Mouse (Mus musculus) midbrain, embryonic 16.5 days (tissue): ENCODE measurements at regions not wholly inside any gene's neighbourhood (a gene's known extent, or its start where the extent isn't known, plus 50 kb on each side); places are given as distances from the start of the nearest gene placed in this dataset.

Experiments
- ATAC-seq: fragments of 200-750 bp; cut with Nextera tagmentation; 2 replicates; pipeline ENCODE4 v1.8.0; 2017; ENCODE audit warnings: moderate TSS enrichment
- H3K27ac ChIP-seq: fragments of 300-500 bp; sonication (generic); 2 replicates; pipeline ENCODE4 v1.5.1; 2014; ENCODE audit warnings: mild to moderate bottlenecking, low read length, mixed read lengths
- H3K27me3 ChIP-seq: fragments of 300-500 bp; sonication (generic); 2 replicates; pipeline ENCODE4 v1.6.1; 2014; ENCODE audit warnings: low read depth, low read length, mixed read lengths; ENCODE audit not compliant: control insufficient read depth, insufficient read depth
- H3K36me3 ChIP-seq: fragments of 300-500 bp; sonication (generic); 2 replicates; pipeline ENCODE4 v1.6.1; 2014; ENCODE audit warnings: mild to moderate bottlenecking, low read length, moderate library complexity, mixed read lengths; ENCODE audit not compliant: control insufficient read depth, insufficient read depth
- H3K4me1 ChIP-seq: fragments of 300-500 bp; sonication (generic); 2 replicates; pipeline ENCODE4 v1.6.1; 2014; ENCODE audit warnings: mild to moderate bottlenecking, low read length, mixed read lengths; ENCODE audit not compliant: control insufficient read depth, insufficient read depth
- H3K4me2 ChIP-seq: fragments of 300-500 bp; sonication (generic); 2 replicates; pipeline ENCODE4 v1.6.1; 2014; ENCODE audit warnings: mild to moderate bottlenecking, low read length, mixed read lengths
- H3K4me3 ChIP-seq: fragments of 300-500 bp; sonication (generic); 2 replicates; pipeline ENCODE4 v1.5.1; 2014; ENCODE audit warnings: low read depth, mild to moderate bottlenecking, low read length, moderate library complexity, mixed read lengths
- H3K9ac ChIP-seq: fragments of 300-500 bp; sonication (generic); 2 replicates; pipeline ENCODE4 v1.6.1; 2014; ENCODE audit warnings: low read depth, low read length, mixed read lengths
- H3K9me3 ChIP-seq: fragments of 300-500 bp; sonication (generic); replicated peaks from 2 replicates; pipeline ENCODE4 v1.6.1; 2014; ENCODE audit warnings: mild to moderate bottlenecking, low read length, mixed read lengths; ENCODE audit not compliant: control insufficient read depth, poor library complexity, severe bottlenecking
- WGBS: fragments of 180-500 bp; shearing (Covaris S2); extraction: QIAGEN DNeasy Blood & Tissue Kit; methylation state at CpG from one replicate; pipeline ENCODE4 v1.1.7; 2014; 5-methylcytosine and 5-hydroxymethylcytosine counted together

GRCm38 (mm10) chr14:78428233-78429019, 108.2 kb downstream of the Akap11 start:
- ATAC-seq, result no peak
- no peaks in the 10 kb centered on the region for H3K27me3 ChIP-seq
- no peaks in the 10 kb centered on the region for H3K36me3 ChIP-seq
- no peaks in the 10 kb centered on the region for H3K4me1 ChIP-seq
- no peak overlapping the region for H3K27ac ChIP-seq
- WGBS, result 76% methylated on average over 10 of the region's 10 CpGs
- no peak overlapping the region for H3K4me3 ChIP-seq
- H3K4me2 ChIP-seq, result no peak overlapping the region
- H3K9ac ChIP-seq, result no peak overlapping the region
- H3K9me3 ChIP-seq, result no peaks in the 10 kb centered on the region

GRCm38 (mm10) chr14:78427062-78427461, 109.5 kb downstream of the Akap11 start:
- H3K27me3 ChIP-seq, result no peaks in the 10 kb centered on the region
- no peaks in the 10 kb centered on the region for H3K4me1 ChIP-seq
- no peak overlapping the region for H3K27ac ChIP-seq
- no peak overlapping the region for H3K4me3 ChIP-seq
- 91% methylated on average over 3 of the region's 3 CpGs for whole genome bisulfite sequencing
- H3K36me3 ChIP-seq, result no peaks in the 10 kb centered on the region
- no peak overlapping the region for H3K4me2 ChIP-seq
- H3K9me3 ChIP-seq, result no peaks in the 10 kb centered on the region
- ATAC-seq, result no peak
- H3K9ac ChIP-seq, result no peak overlapping the region

GRCm38 (mm10) chr14:78422601-78423000, 114.0 kb downstream of the Akap11 start:
- Histone ChIP-seq H3K9ac (no peak overlapping the region), H3K27me3 (no peaks in the 10 kb centered on the region), H3K27ac (no peak overlapping the region), H3K4me1 (no peaks in the 10 kb centered on the region), H3K9me3 (no peaks in the 10 kb centered on the region), H3K36me3 (no peaks in the 10 kb centered on the region), H3K4me2 (no peak overlapping the region), H3K4me3 (no peak overlapping the region)
- ATAC-seq, result no peak
- WGBS, result 73% methylated on average over 3 of the region's 3 CpGs

- H3K4me2 ChIP-seq, result no peak overlapping the region
- WGBS, result 44% methylated on average over 2 of the region's 2 CpGs
- no peaks in the 10 kb centered on the region for H3K4me1 ChIP-seq
- no peaks in the 10 kb centered on the region for H3K36me3 ChIP-seq
- H3K27me3 ChIP-seq, result no peaks in the 10 kb centered on the region
- H3K27ac ChIP-seq, result no peak overlapping the region
- no peak for ATAC-seq
- no peak overlapping the region for H3K4me3 ChIP-seq
- H3K9me3 ChIP-seq, result no peaks in the 10 kb centered on the region
- H3K9ac ChIP-seq, result no peak overlapping the region
Observed at GRCm38 (mm10) chr14:78420966-78421365, 113.1 kb upstream of the Tnfsf11 start.

- Histone ChIP-seq H3K4me2 (no peak overlapping the region), H3K4me1 (no peaks in the 10 kb centered on the region), H3K4me3 (no peak overlapping the region), H3K36me3 (no peaks in the 10 kb centered on the region), H3K27ac (no peak overlapping the region), H3K27me3 (no peaks in the 10 kb centered on the region), H3K9ac (no peak overlapping the region), H3K9me3 (no peaks in the 10 kb centered on the region)
- 78% methylated on average over 3 of the region's 3 CpGs for WGBS
- ATAC-seq, result no peak
Observed at GRCm38 (mm10) chr14:78420176-78420575, 112.3 kb upstream of the Tnfsf11 start.

GRCm38 (mm10) chr14:78405568-78405967, 97.7 kb upstream of the Tnfsf11 start:
- Histone ChIP-seq H3K4me3 (no peak overlapping the region), H3K9me3 (no peaks in the 10 kb centered on the region), H3K27me3 (no peaks in the 10 kb centered on the region), H3K27ac (no peak overlapping the region), H3K9ac (no peak overlapping the region), H3K4me1 (no peaks in the 10 kb centered on the region), H3K36me3 (no peaks in the 10 kb centered on the region), H3K4me2 (no peak overlapping the region)
- 85% methylated on average over 3 of the region's 3 CpGs for WGBS
- ATAC-seq, result no peak

GRCm38 (mm10) chr14:78397914-78398313, 90.1 kb upstream of the Tnfsf11 start:
- Histone ChIP-seq H3K4me2 (no peak overlapping the region), H3K27me3 (no peaks in the 10 kb centered on the region), H3K27ac (no peak overlapping the region), H3K4me1 (no peaks in the 10 kb centered on the region), H3K4me3 (no peak overlapping the region), H3K36me3 (no peaks in the 10 kb centered on the region), H3K9me3 (no peaks in the 10 kb centered on the region), H3K9ac (no peak overlapping the region)
- WGBS, result 73% methylated on average over 2 of the region's 2 CpGs
- no peak for ATAC-seq

GRCm38 (mm10) chr14:78395631-78396030, 87.8 kb upstream of the Tnfsf11 start:
- Histone ChIP-seq H3K9ac (no peak overlapping the region), H3K4me1 (no peaks in the 10 kb centered on the region), H3K4me3 (no peak overlapping the region), H3K36me3 (no peaks in the 10 kb centered on the region), H3K9me3 (no peaks in the 10 kb centered on the region), H3K27ac (no peak overlapping the region), H3K27me3 (no peaks in the 10 kb centered on the region), H3K4me2 (no peak overlapping the region)
- WGBS, result 91% methylated on average over 6 of the region's 6 CpGs
- no peak for ATAC-seq

- ATAC-seq, result no peak
- WGBS, result 81% methylated on average over 5 of the region's 5 CpGs
- Histone ChIP-seq H3K4me3 (no peak overlapping the region), H3K4me2 (no peak overlapping the region), H3K4me1 (no peaks in the 10 kb centered on the region), H3K9ac (no peak overlapping the region), H3K27ac (no peak overlapping the region), H3K27me3 (no peaks in the 10 kb centered on the region), H3K9me3 (no peaks in the 10 kb centered on the region), H3K36me3 (no peaks in the 10 kb centered on the region)
Observed at GRCm38 (mm10) chr14:78387011-78387410, 79.2 kb upstream of the Tnfsf11 start.
